Mouse (Mus musculus) urinary bladder, adult 18-20 months (tissue): ENCODE results near the gene Lrrk2.

Experiments
- DNase-seq, 2 experiments: peaks; one replicate each; pipeline ENCODE4 v3.0.0; 2022; ENCODE audit warnings: low spot score in 2 of 2, mixed read lengths in 2 of 2

Lrrk2 gene

GRCm38 (mm10) chr15:91672645-91673568 is at the start of gene Lrrk2:
Lrrk2 (plus strand) TSS chr15:91673175.
- DNase-seq: peak; percentile 81 to 82

GRCm38 (mm10) chr15:91624475-91624874 is 48.5 kb upstream of the Lrrk2 start:
- DNase-seq: no peak

GRCm38 (mm10) chr15:91629137-91629536 is 43.8 kb upstream of the Lrrk2 start:
- DNase-seq: no peak

GRCm38 (mm10) chr15:91632473-91632872 is 40.5 kb upstream of the Lrrk2 start:
- DNase-seq: no peak

GRCm38 (mm10) chr15:91633051-91633450 is 39.9 kb upstream of the Lrrk2 start:
- DNase-seq: no peak

GRCm38 (mm10) chr15:91633806-91634205 is 39.2 kb upstream of the Lrrk2 start:
- no peak for DNase-seq

GRCm38 (mm10) chr15:91634236-91634635 is 38.7 kb upstream of the Lrrk2 start:
- DNase-seq: no peak

- DNase-seq: no peak
These were observed 31.3 kb upstream of the Lrrk2 start for GRCm38 (mm10) chr15:91641631-91642030.

- peak in 1 of 2 experiments; percentile 9 for DNase-seq
These were observed 30.2 kb upstream of the Lrrk2 start for GRCm38 (mm10) chr15:91642682-91643306.

GRCm38 (mm10) chr15:91643632-91644348 is 29.2 kb upstream of the Lrrk2 start:
- DNase-seq: no peak

GRCm38 (mm10) chr15:91650270-91650669 is 22.7 kb upstream of the Lrrk2 start:
- DNase-seq: no peak

- DNase-seq: no peak
These were observed 21.5 kb upstream of the Lrrk2 start for GRCm38 (mm10) chr15:91651493-91651892.

- DNase-seq: no peak
These were observed 14.7 kb upstream of the Lrrk2 start for GRCm38 (mm10) chr15:91658227-91658626.

GRCm38 (mm10) chr15:91660277-91661078 is 12.5 kb upstream of the Lrrk2 start:
- no peak for DNase-seq

GRCm38 (mm10) chr15:91661079-91661369 is 12.0 kb upstream of the Lrrk2 start:
- DNase-seq: no peak

- no peak for DNase-seq
These were observed 8.3 kb upstream of the Lrrk2 start for GRCm38 (mm10) chr15:91664586-91665132.

- no peak for DNase-seq
These were observed 7.4 kb upstream of the Lrrk2 start for GRCm38 (mm10) chr15:91665530-91665929.

- DNase-seq: no peak
These were observed 1.8 kb upstream of the Lrrk2 start for GRCm38 (mm10) chr15:91671216-91671615.

- no peak for DNase-seq
These were observed 988 bp upstream of the Lrrk2 start for GRCm38 (mm10) chr15:91671987-91672386.

GRCm38 (mm10) chr15:91673569-91673905 is 562 bp downstream of the Lrrk2 start:
- no peak for DNase-seq

- no peak for DNase-seq
These were observed 7.1 kb downstream of the Lrrk2 start for GRCm38 (mm10) chr15:91680116-91680515.
